Mouse (Mus musculus): ENCODE results near the gene Slc29a3. TPM values are rescaled to one million over a fixed set of nuclear protein-coding genes. Genes with fewer than 3 reads are reported as not detected.

Gene Slc29a3
- 1.1 and 1.6 TPM in 2 replicates for polyA plus RNA-seq (2012; ENCODE audit: insufficient read depth, low replicate concordance)

DNA sequence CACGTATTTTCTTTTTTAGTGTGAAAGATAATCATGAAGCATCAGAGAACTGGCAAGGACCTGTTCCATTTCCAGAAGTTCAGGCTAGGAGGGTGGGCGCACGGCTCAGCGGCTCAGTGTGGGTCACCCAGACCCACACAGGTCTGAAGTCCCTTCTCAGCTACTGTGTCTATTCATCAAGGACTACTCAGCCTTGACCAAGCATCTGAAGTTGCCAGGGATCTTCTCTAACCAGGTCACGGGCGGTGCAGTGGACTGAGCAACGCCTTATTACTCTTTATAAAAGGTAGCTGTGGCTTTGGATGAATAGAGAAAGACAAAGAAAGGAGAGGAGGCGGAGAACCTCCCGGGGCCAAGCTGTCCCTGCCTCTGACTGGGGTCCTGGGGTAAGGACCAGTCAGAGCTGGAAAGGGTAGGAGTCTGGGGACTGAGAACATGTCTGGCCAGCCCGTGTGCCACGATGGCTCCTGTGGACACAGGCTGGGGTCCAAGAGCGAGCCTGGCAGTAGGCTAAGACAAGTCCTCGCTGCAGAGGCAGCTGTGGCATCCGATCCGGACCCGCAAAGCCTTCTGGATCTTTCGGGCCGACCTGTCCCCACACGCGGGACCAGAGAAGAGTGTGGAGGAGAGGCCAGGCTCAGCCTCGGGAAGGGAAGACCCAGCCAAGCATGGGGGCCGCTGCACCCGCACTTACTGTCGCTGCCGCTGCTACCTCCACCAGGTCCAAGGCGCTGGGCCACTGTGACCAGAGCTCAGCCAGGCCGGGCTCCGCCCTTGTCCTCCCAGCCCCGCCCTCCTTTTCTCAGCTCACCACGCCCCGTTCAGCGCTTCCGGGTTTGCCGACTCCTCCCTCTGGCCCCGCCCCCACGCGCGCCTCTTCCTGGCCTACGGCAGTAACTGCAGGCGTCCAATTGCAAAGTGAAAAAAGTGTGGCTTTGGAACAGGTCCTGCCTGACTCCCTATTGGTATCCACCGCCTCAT, at the start of gene Slc29a3:
Gene Slc29a3, minus strand, starts transcription at position 755 of the 981 bp plus-strand sequence.
- Histone ChIP-seq H3K27me3 (replicated peaks) (no peaks in the 10 kb centered on the region), H3K4me1 (peaks cover 57% of the 10 kb centered on the region), H3K9me3 (peaks cover 18% of the 10 kb centered on the region), H3K36me3 (replicated peaks; ENCODE audit: low read length) (peaks cover 33% of the 10 kb centered on the region), H3K4me3 (replicated peaks) (peak within 1 kb of the TSS; percentile 98)
- TF ChIP-seq FLI1 (IDR thresholded peaks at IDR 0.05; ENCODE audit: low read length) = no peak

DNA sequence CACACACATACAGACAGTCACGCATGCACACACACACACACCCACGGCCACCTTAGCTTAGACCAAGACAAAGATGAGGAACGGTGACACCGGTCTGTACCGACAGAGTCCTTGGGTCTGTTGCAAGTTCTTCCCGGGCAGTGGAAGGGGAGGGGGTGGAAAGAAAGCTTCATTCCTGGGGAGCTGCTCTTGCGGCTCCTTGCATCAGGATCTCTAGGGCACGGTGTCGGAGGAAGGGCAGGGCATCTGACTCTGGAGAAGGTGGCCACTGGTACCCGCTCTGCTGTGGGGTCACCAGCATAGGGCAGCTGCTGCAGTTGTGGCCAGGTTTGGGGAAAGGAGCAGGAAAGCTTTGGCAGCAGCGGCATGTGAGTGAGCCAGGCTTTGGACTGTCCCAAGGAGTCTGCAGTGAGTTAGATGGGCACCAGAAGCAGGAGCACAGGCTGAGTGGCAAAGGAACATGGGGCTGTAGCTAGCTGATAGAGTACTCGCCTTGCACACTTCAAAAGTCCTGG, 49.4 kb upstream of the Slc29a3 start:
- peaks cover 94% of the 10 kb centered on the region for H3K27me3 ChIP-seq (replicated peaks)
- H3K4me1 ChIP-seq = no peaks in the 10 kb centered on the region; the same call in 1 of the 2 replicates
- TF ChIP-seq FLI1 (IDR thresholded peaks at IDR 0.05; ENCODE audit: low read length) (no peak), GATA1 (IDR thresholded peaks at IDR 0.05; ENCODE audit: borderline replicate concordance, low read length) (no peak)
- no peaks in the 10 kb centered on the region for H3K36me3 ChIP-seq (replicated peaks; ENCODE audit: low read length)
- H3K9me3 ChIP-seq = no peaks in the 10 kb centered on the region
- no peak overlapping the region for H3K4me3 ChIP-seq (replicated peaks)

DNA sequence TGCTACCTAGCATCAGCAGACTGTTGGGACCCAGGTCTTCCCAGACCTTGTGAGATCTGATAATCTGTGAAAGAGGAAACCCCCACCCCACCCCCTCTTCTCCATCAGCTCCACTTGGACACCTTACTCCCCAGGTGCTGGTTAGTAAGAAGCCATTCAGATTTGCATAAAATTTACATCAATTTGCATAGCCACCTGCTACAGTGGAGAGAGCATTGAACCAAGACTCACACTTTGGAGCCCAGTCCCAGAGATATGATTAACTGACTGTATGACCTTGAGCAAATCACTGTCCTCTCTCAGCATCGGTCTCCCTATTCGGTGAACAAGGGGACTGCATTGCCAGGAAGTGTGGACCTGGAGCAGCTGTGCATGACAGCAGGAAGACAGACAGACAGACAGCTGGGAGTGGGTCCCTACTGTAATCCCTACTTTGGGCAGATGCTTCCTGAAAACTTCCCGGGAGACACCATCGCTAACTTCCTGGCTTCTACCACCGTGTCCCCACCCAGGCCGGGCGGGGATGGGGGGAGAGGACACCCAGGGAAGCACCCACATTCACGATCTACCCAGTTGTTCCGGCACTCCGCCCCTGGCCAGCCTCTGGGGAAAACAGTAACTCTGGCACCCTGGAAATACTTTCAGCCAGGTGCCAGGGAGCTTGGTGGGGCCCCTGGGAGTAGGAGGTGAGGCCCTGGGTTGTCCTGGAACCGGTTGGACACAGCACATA, 48.7 kb upstream of the Slc29a3 start:
- no peaks in the 10 kb centered on the region for H3K9me3 ChIP-seq
- H3K4me3 ChIP-seq (replicated peaks) = no peak overlapping the region
- no peaks in the 10 kb centered on the region for H3K36me3 ChIP-seq (replicated peaks; ENCODE audit: low read length)
- TF ChIP-seq GATA1 (IDR thresholded peaks at IDR 0.05; ENCODE audit: borderline replicate concordance, low read length) (no peak), FLI1 (IDR thresholded peaks at IDR 0.05; ENCODE audit: low read length) (no peak)
- H3K4me1 ChIP-seq = no peaks in the 10 kb centered on the region; the same call in 1 of the 2 replicates
- peaks cover 93% of the 10 kb centered on the region for H3K27me3 ChIP-seq (replicated peaks)

DNA sequence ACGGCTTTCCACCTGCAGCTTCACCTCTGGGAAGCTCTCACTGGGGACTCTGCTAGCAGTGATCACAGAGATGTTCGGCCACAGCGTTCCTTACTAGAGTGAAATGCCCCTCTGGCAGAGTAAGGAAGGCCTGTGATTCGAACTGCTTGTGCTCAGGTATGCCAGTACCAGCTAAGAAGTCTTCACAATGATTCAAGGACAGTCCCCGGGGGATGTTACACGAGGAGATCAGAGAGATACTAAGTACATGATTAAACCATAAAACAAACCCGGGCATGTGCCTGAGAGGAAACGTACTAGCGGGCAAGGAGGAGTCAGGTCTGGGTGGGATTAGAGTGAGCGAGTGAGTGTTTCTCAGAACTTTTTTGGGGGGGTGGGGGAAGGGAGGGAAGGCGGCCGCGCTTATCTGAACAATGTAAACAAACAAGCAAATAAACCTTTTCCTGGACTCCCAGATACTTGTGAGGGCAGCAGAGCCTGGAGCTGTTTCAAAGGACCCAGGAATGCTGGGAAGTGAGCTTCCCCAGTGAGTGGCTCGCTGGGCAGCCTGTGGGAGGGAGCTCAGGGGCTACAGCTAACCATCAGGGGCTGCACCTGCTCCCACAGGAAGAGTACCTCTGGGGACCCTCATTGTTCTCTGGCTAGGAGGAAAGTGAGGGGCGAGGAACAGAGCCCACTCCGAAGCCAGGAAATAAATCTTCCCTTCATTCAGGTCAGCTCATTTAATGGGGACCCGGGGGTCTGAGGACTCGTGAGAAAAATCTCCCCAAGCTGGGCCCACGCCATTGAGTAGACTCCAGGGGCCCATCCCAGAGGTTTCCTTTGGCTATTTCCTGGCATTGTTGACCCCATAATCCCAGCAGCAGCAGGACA, 47.9 kb upstream of the Slc29a3 start:
- Histone ChIP-seq H3K27me3 (replicated peaks) (peaks cover 93% of the 10 kb centered on the region), H3K4me3 (replicated peaks) (no peak overlapping the region), H3K9me3 (no peaks in the 10 kb centered on the region), H3K4me1 (no peaks in the 10 kb centered on the region; the same call in 1 of the 2 replicates), H3K36me3 (replicated peaks; ENCODE audit: low read length) (no peaks in the 10 kb centered on the region)
- no peak for TF ChIP-seq GATA1 (IDR thresholded peaks at IDR 0.05; ENCODE audit: borderline replicate concordance, low read length)
- no peak for TF ChIP-seq FLI1 (IDR thresholded peaks at IDR 0.05; ENCODE audit: low read length)

DNA sequence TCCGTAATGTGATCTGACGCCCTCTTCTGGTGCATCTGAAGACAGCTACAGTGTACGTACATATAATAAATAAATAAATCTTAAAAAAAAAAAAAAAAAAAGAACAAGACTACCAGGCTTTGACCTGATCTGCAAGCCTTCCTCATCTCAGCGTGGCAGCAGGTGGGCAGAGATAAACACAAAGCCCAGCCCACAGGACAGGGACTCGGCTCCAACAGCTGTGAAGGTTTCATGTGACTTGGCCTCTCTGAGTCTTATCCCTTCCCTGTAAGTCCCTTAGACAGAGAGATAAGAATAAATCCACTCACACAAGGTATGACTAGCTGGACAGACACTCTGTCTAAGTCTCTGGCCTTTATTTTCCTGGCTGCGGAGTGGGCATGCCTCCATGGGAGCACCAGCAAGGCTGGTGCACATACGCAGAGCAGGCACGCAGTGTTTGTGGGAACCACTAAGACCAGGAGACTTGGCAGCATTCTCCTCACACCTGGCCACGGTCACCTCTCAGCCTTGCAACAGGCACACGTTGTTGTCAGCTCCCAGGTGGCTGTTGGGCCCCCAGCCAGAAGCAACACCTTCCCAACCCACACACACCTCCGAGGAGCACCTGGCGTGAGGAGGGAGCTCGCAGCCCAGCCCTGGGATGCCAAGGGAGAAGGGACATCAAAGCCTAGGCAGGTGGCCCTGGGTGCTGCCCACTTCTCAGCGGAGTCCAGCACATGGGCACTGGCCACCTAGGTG, 45.3 kb upstream of the Slc29a3 start:
- TF ChIP-seq FLI1 (IDR thresholded peaks at IDR 0.05; ENCODE audit: low read length) = no peak
- TF ChIP-seq GATA1 (IDR thresholded peaks at IDR 0.05; ENCODE audit: borderline replicate concordance, low read length) = no peak
- Histone ChIP-seq H3K36me3 (replicated peaks; ENCODE audit: low read length) (no peaks in the 10 kb centered on the region), H3K4me3 (replicated peaks) (no peak overlapping the region), H3K9me3 (no peaks in the 10 kb centered on the region), H3K4me1 (no peaks in the 10 kb centered on the region), H3K27me3 (replicated peaks) (peaks cover 88% of the 10 kb centered on the region)

DNA sequence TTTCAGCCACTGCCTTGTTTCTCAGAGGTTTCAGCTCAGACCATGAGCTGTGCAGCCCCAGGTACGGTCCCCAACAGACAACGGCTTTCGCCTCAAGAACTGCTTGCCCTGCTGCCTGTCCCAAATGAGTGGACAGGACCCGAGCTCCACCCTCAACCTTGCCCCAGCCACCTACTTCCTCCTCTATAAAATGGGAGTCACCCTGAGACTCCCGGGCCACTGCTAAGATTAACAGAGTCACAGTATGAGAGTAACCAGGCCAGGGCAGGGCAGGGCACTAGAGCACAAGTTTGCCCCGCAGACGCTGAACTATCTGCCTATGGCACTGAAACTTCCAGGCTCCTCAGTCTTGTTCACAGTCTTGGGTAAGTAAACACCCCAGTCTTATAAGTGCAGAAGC, 43.9 kb upstream of the Slc29a3 start:
- Histone ChIP-seq H3K4me3 (replicated peaks) (no peak overlapping the region), H3K27me3 (replicated peaks) (peaks cover 87% of the 10 kb centered on the region), H3K9me3 (no peaks in the 10 kb centered on the region), H3K4me1 (no peaks in the 10 kb centered on the region), H3K36me3 (replicated peaks; ENCODE audit: low read length) (no peaks in the 10 kb centered on the region)
- TF ChIP-seq FLI1 (IDR thresholded peaks at IDR 0.05; ENCODE audit: low read length) = no peak
- TF ChIP-seq GATA1 (IDR thresholded peaks at IDR 0.05; ENCODE audit: borderline replicate concordance, low read length) = no peak

DNA sequence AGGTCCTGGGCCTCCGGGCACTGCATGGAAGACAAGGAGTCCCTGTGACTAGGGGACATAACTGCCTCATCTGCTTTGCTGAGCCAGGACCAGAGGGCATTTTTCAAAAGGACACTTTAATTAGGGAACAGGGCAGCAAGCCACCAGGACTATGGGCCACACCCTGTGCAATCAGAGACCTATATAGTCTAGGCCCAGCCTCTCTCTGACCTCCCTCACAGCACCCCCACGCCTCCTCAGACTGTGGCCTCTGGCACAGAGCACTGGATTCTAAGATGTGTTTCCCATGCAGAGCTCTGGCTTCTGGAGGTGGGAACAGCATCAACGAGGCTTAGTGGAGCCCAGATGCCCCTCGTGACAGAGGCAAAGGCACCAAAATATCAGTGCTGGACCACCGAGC, 43.4 kb upstream of the Slc29a3 start:
- Histone ChIP-seq H3K36me3 (replicated peaks; ENCODE audit: low read length) (no peaks in the 10 kb centered on the region), H3K9me3 (no peaks in the 10 kb centered on the region), H3K27me3 (replicated peaks) (peaks cover 87% of the 10 kb centered on the region), H3K4me1 (no peaks in the 10 kb centered on the region), H3K4me3 (replicated peaks) (no peak overlapping the region)
- TF ChIP-seq GATA1 (IDR thresholded peaks at IDR 0.05; ENCODE audit: borderline replicate concordance, low read length) (no peak), FLI1 (IDR thresholded peaks at IDR 0.05; ENCODE audit: low read length) (no peak)

DNA sequence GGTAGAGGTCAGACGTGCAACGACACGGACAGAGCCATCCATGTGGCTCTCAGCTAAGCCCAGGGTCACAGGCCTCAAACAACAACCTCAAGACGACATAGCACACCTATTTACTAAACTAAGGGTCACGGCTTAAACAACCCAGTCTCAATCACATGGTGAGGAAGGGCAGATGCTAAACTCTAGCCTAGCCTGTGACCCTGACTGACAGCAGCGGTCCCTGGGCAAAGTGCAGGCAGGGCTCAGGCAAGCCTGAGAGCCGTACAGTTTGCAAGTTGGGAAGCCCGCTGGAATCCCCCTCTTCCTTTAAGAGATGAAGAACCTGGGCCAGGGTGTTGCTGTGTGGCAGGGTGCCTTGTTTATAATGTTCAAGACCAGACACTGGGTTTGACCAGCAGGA, 42.2 kb upstream of the Slc29a3 start:
- no peaks in the 10 kb centered on the region for H3K9me3 ChIP-seq
- H3K36me3 ChIP-seq (replicated peaks; ENCODE audit: low read length) = no peaks in the 10 kb centered on the region
- TF ChIP-seq GATA1 (IDR thresholded peaks at IDR 0.05; ENCODE audit: borderline replicate concordance, low read length) = no peak
- no peak for TF ChIP-seq FLI1 (IDR thresholded peaks at IDR 0.05; ENCODE audit: low read length)
- no peak overlapping the region for H3K4me3 ChIP-seq (replicated peaks)
- peaks cover 4% of the 10 kb centered on the region; the same call in 1 of the 2 replicates for H3K4me1 ChIP-seq
- peaks cover 78% of the 10 kb centered on the region for H3K27me3 ChIP-seq (replicated peaks)

Measured in megakaryocyte, embryonic 14.5 days (primary cell).